Mouse (Mus musculus) stomach, embryonic 14.5 days (tissue): ENCODE measurements at regions not wholly inside any gene's neighbourhood (a gene's known extent, or its start where the extent isn't known, plus 50 kb on each side); places are given as distances from the start of the nearest gene placed in this dataset.

Source experiments
- ATAC-seq: fragments of 200-750 bp; cut with Nextera tagmentation; 2 replicates; pipeline ENCODE4 v1.8.0; 2017; ENCODE audit warnings: low read depth, moderate TSS enrichment; ENCODE audit not compliant: insufficient number of reproducible peaks, insufficient read depth, low FRiP score
- H3K27ac ChIP-seq: fragments of 300-500 bp; sonication (generic); 2 replicates; pipeline ENCODE4 v1.5.1; 2014; ENCODE audit warnings: mild to moderate bottlenecking, low read length, moderate library complexity, mixed read lengths
- H3K27me3 ChIP-seq: fragments of 300-500 bp; sonication (generic); 2 replicates; pipeline ENCODE4 v1.6.1; 2014; ENCODE audit warnings: low read length, control low read depth, mixed read lengths; ENCODE audit not compliant: control insufficient read depth, insufficient read depth
- H3K36me3 ChIP-seq: fragments of 300-500 bp; sonication (generic); 2 replicates; pipeline ENCODE4 v1.6.1; 2014; ENCODE audit warnings: mild to moderate bottlenecking, control low read depth, low read length, moderate library complexity, mixed read lengths; ENCODE audit not compliant: control insufficient read depth, insufficient read depth
- H3K4me1 ChIP-seq: fragments of 300-500 bp; sonication (generic); 2 replicates; pipeline ENCODE4 v1.6.1; 2014; ENCODE audit warnings: low read length, control low read depth, mixed read lengths; ENCODE audit not compliant: control insufficient read depth, insufficient read depth
- H3K4me2 ChIP-seq: fragments of 300-500 bp; sonication (generic); replicated peaks from 2 replicates; pipeline ENCODE4 v1.6.1; 2014; ENCODE audit warnings: low read depth, low read length, control low read depth
- H3K4me3 ChIP-seq: fragments of 300-500 bp; sonication (generic); 2 replicates; pipeline ENCODE4 v1.5.1; 2014; ENCODE audit warnings: low read depth, low read length, control low read depth
- H3K9ac ChIP-seq: fragments of 300-500 bp; sonication (generic); replicated peaks from 2 replicates; pipeline ENCODE4 v1.6.1; 2014; ENCODE audit warnings: low read depth, mild to moderate bottlenecking, control low read depth, low read length, moderate library complexity, mixed read lengths
- H3K9me3 ChIP-seq: fragments of 300-500 bp; sonication (generic); 2 replicates; pipeline ENCODE4 v1.6.1; 2016; ENCODE audit warnings: low read depth, low read length, control low read depth; ENCODE audit not compliant: control insufficient read depth
- WGBS: fragments of 180-500 bp; shearing (Covaris S2); extraction: QIAGEN DNeasy Blood & Tissue Kit; methylation state at CpG from one replicate; pipeline ENCODE4 v1.1.7; 2014; 5-methylcytosine and 5-hydroxymethylcytosine counted together

DNA sequence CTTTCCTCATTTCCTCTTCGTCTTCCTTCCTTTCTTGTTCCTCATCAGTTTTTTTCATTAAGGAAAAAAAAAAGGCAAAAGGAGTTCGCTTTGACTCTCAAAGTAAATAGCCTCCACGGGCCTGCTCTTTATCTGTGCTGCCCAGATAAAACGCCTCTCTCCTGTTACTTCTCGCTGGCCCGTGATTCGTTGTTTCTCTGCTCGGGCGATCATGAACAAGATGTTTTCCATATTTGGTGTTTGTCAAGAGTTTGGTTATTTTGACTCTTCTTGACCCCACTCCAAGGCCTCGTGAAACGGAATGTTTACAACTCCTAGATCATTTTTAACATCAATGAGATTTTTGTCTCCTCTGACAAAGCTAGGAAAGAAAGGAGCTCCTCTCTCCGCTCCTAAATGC is 288.4 kb upstream of the Atp5g3 start:
- H3K4me2 ChIP-seq = 0 out of 2 replicates have a peak overlapping the region, but pooled peaks have one; percentile 1
- no peak overlapping the region for H3K27ac ChIP-seq

DNA sequence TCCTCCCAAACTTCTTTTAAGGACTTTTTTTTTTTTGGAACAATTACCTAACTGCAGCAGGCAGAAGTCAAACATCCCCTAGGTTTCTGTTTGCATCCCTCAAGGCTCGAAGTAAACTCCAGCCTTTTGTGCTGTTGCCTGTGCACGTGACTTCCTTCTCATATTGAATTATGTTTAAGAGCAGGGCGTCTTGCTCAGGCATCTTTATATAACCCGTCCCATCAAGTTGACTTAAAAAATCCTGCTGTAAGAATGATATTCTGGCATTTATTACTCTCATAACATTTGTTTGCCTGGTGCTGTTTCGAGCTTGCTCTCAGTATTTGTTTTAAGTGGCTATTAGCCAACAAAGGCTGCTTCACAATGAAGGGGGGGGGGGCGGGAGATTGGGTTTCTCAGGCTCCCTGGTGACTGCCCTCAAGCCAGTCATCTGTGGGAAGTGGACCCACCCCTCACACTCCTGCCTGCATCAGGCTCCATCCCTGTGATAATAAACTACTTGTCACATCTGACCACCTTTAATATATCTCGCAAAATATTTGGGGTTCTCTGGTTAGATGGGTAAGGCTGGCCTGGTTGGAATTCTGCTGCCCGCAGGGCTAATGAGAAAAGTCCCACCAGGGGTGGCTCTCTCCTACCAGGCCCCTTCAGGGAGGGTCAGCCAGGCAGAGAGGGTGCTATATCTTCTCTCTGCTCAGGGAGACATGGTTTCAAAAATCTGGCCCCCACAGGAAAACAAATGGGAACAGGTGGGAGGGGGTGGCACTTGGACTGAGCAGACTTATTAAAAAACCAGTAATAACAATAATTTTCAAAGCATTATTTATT is 277.1 kb upstream of the Atp5g3 start:
- Histone ChIP-seq H3K4me1 (no peaks in the 10 kb centered on the region), H3K27me3 (no peaks in the 10 kb centered on the region), H3K9me3 (0 out of 2 replicates have a peak, but pooled peaks cover 3% of the 10 kb centered on the region), H3K9ac (no peak overlapping the region), H3K36me3 (no peaks in the 10 kb centered on the region), H3K4me2 (no peak overlapping the region), H3K4me3 (no peak overlapping the region), H3K27ac (no peak overlapping the region)
- WGBS = 26% methylated on average over 8 of the region's 8 CpGs
- ATAC-seq = no peak

More for the DNA sequence above, 288.4 kb upstream of the Atp5g3 start:
- Histone ChIP-seq H3K9me3 (no peaks in the 10 kb centered on the region), H3K4me3 (no peak overlapping the region), H3K27me3 (no peaks in the 10 kb centered on the region), H3K4me1 (no peaks in the 10 kb centered on the region), H3K9ac (no peak overlapping the region), H3K36me3 (no peaks in the 10 kb centered on the region)
- 6% methylated on average over 12 of the region's 12 CpGs for WGBS
- ATAC-seq = no peak

DNA sequence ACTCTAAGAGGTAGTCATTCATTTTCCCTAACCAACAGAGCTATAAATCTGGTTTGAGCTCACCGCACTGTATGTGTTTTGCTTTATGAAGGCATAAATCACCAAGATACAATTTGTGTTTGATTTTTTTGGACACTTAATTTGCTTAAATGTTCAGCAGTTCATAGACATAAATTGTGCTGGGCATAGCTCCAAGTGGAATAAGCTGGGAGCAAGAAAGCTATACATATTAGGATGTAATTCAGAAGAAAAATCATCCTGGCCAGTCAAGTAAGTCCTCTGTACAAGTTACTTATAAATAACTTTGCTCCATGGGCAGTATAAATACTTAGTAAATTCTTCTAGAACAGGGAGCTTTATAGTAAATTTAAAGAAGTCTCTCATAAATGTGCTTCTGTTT is 267.0 kb upstream of the Atp5g3 start:
- no peak for ATAC-seq
- H3K4me3 ChIP-seq = no peak overlapping the region
- H3K36me3 ChIP-seq = no peaks in the 10 kb centered on the region
- H3K27ac ChIP-seq = no peak overlapping the region
- H3K9ac ChIP-seq = no peak overlapping the region
- no peak overlapping the region for H3K4me2 ChIP-seq
- no peaks in the 10 kb centered on the region for H3K27me3 ChIP-seq
- no peaks in the 10 kb centered on the region for H3K9me3 ChIP-seq
- 56% methylated on average over 1 of the region's 1 CpGs for WGBS
- no peaks in the 10 kb centered on the region for H3K4me1 ChIP-seq

DNA sequence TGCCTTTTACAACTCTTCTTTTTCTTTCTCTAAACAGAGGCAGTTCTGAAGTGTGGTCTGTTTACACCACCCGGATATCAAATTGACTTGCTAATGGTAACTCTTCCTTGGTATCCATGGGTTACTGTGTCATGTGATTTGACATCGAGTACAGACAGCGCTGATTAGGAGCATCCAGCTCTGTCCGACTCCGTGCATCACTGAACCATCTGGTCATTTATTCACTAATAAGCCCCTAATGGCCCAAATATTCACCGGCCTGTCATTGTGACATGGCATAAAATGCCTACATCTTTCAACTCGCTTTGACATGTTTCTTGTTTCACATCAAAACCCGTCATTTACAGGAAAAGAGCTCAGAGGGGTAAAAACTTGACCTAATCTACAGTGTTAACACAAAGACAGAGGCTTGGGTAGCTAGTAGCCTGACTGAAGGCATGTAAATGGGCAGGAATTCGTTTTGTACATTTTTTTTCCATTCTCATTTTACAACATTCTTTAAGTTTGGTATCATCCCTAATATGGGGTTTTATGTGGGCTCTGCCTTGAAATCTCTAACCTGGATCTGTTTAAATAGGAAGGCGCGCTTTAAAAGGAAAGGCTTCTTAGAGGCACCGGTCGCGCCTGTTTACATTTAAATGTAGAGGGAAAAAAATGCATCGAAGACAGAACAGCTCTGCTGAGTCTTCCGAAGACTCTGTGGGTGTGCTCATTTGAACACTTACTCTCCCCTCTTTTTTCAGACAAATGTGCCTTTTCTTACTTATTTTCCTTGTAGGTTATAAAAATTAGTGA is 257.8 kb upstream of the Atp5g3 start:
- ATAC-seq = no peak
- Histone ChIP-seq H3K27me3 (no peaks in the 10 kb centered on the region), H3K9ac (no peak overlapping the region), H3K4me2 (no peak overlapping the region), H3K4me1 (no peaks in the 10 kb centered on the region), H3K36me3 (no peaks in the 10 kb centered on the region), H3K9me3 (no peaks in the 10 kb centered on the region), H3K4me3 (no peak overlapping the region), H3K27ac (peak overlapping the region; percentile 56; the same call in 1 of the 2 replicates)
- 36% methylated on average over 16 of the region's 16 CpGs for WGBS

DNA sequence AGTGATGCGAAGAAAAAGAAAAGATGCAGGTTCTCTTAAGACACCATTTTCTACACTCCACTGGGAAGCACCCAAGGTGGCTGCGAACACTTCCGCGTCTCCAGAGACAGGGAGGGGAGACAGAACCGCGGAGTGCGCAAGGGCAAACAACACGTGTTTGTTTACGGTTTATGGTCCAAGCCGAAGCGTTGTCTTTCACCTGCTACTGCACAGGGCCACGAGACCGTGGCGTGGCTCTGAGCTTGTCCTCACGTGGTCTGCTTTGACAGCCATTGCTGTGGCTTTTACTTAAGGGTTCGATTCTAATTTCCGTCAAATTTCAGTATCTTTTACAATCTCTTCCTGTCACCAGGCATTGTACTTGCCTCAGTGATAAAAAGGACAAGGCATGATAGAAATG is 257.2 kb upstream of the Atp5g3 start:
- no peak overlapping the region for H3K27ac ChIP-seq
- ATAC-seq = no peak
- H3K9ac ChIP-seq = no peak overlapping the region

DNA sequence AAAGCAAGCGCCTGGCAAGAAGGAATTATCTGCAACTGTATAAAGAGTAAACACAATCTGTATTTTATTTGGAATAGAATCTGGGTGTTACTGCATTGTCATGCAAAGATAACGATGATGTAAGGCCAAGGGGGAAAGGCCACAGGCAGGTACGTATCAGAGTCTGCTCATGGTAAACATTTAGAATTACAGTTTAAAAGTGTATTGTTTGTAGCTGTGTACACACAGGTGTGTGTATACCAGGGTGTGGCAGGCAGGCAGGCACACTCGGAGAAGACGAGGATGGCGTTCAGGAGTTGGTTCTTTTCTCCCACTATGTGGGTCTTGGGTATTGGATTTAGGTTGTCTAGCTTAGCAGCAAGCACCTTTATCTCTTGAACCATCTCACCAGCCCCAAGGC is 242.9 kb upstream of the Atp5g3 start:
- WGBS = 67% methylated on average over 6 of the region's 6 CpGs
- no peak for ATAC-seq
- Histone ChIP-seq H3K4me2 (no peak overlapping the region), H3K9ac (no peak overlapping the region), H3K4me3 (no peak overlapping the region), H3K27me3 (no peaks in the 10 kb centered on the region), H3K9me3 (no peaks in the 10 kb centered on the region), H3K4me1 (peaks cover 7% of the 10 kb centered on the region; the same call in 1 of the 2 replicates), H3K36me3 (no peaks in the 10 kb centered on the region), H3K27ac (no peak overlapping the region)

More for the DNA sequence above, 257.2 kb upstream of the Atp5g3 start:
- Histone ChIP-seq H3K4me1 (no peaks in the 10 kb centered on the region), H3K27me3 (no peaks in the 10 kb centered on the region), H3K36me3 (no peaks in the 10 kb centered on the region), H3K9me3 (no peaks in the 10 kb centered on the region), H3K4me3 (no peak overlapping the region), H3K4me2 (no peak overlapping the region)
- WGBS = 83% methylated on average over 17 of the region's 17 CpGs

DNA sequence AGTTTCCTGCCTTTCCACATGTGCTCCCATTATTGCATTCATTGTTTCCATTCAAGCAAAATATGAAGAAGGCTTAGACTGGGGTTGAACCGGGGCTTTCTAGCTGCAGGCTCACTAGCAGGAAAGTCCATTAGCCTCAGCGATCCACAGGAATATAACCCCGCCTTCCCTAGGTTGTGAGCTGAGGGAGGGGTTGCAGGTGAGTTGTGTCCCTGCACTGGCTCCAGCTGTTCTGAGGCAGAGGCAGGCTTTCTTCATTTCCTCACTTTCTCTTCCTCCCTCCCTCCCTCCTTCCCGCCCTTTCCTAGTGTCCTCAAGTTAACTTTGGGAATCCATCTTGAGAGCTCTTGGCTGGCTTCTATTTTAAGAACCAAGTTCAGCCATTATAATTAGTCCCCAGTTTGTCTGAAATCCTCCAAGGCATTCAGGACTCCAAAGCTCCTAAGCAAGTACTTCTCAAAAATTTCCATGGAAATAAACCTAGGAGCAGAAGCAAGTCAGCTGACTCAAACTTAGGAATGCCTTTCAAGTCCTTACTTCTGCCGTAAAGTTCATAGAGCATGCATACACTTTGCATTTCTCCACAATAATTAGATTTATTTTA is 242.2 kb upstream of the Atp5g3 start:
- Histone ChIP-seq H3K27ac (peak overlapping the region; percentile 64), H3K36me3 (no peaks in the 10 kb centered on the region), H3K4me3 (no peak overlapping the region), H3K4me1 (peaks cover 7% of the 10 kb centered on the region; the same call in 1 of the 2 replicates), H3K9ac (no peak overlapping the region), H3K4me2 (peak overlapping the region; percentile 22), H3K27me3 (no peaks in the 10 kb centered on the region), H3K9me3 (no peaks in the 10 kb centered on the region)
- ATAC-seq = peak; percentile 46; the same call in 1 of the 2 replicates
- WGBS = 27% methylated on average over 5 of the region's 5 CpGs

DNA sequence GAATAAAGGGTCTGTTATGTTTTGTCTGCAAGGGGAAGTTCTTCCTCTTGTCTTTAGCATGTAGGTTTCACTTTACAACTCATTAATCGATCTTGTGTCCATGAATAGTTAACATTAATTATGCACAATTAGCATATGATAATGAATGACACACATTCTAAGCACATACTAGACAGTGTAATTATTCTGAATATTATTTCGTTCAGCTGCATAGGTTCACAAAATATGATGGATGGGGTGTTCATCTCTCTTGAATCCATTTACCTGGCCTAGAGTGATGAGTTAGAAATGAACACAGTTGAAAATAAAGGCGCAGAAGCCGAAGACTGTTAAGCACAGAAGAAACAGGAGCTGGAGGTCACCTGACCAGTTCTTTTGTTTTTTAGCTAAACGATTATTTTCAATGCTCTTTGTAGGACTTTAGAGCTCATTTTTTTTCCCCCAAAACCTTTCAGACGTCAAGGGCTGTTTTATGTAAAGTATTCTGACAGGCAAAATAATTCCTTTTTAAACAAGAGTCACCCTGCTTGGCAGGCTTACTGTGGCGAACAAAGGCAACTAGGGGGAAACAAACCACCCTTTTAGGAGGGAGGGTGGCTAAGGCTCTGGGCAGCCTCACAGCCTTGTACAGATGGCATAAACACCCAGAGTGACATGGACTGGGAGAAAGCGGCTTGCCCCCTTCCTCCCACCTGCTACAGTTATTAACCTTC is 241.6 kb upstream of the Atp5g3 start:
- H3K27me3 ChIP-seq = no peaks in the 10 kb centered on the region
- H3K9ac ChIP-seq = no peak overlapping the region
- H3K4me3 ChIP-seq = no peak overlapping the region
- peaks cover 7% of the 10 kb centered on the region; the same call in 1 of the 2 replicates for H3K4me1 ChIP-seq
- H3K4me2 ChIP-seq = peak overlapping the region; percentile 22
- H3K36me3 ChIP-seq = no peaks in the 10 kb centered on the region
- ATAC-seq = peak; percentile 37; the same call in 1 of the 2 replicates
- no peaks in the 10 kb centered on the region for H3K9me3 ChIP-seq
- WGBS = 26% methylated on average over 8 of the region's 8 CpGs
- peak overlapping the region; percentile 64 for H3K27ac ChIP-seq
